Mouse (Mus musculus) lung, embryonic 15.5 days (tissue): ENCODE data around the gene Nrgn. TPM values are rescaled to one million over a fixed set of nuclear protein-coding genes. Genes with fewer than 3 reads are reported as not detected.

Experiments
- ATAC-seq: fragments of 200-750 bp; cut with Nextera tagmentation; 2 replicates; pipeline ENCODE4 v1.8.0; 2017; ENCODE audit warnings: moderate number of reproducible peaks, borderline replicate concordance; ENCODE audit not compliant: low FRiP score, low TSS enrichment; ENCODE audit errors: extremely low read depth
- H3K27ac ChIP-seq: fragments of 300-500 bp; sonication (generic); 2 replicates; pipeline ENCODE4 v1.5.1; 2015; ENCODE audit warnings: moderate library complexity, mild to moderate bottlenecking, inconsistent platforms
- H3K27me3 ChIP-seq: fragments of 300-500 bp; sonication (generic); 2 replicates; pipeline ENCODE4 v1.6.1; 2015; ENCODE audit warnings: inconsistent platforms
- H3K36me3 ChIP-seq: fragments of 300-500 bp; sonication (generic); 2 replicates; pipeline ENCODE4 v1.6.1; 2015; ENCODE audit warnings: inconsistent platforms
- H3K4me1 ChIP-seq: fragments of 300-500 bp; sonication (generic); 2 replicates; pipeline ENCODE4 v1.6.1; 2015; ENCODE audit warnings: inconsistent platforms
- H3K4me2 ChIP-seq: fragments of 300-500 bp; sonication (generic); 2 replicates; pipeline ENCODE4 v1.6.1; 2015; ENCODE audit warnings: inconsistent platforms, mild to moderate bottlenecking, moderate library complexity
- H3K4me3 ChIP-seq: fragments of 300-500 bp; sonication (generic); 2 replicates; pipeline ENCODE4 v1.5.1; 2015; ENCODE audit warnings: mild to moderate bottlenecking, inconsistent platforms
- H3K9ac ChIP-seq: fragments of 300-500 bp; sonication (generic); 2 replicates; pipeline ENCODE4 v1.6.1; 2015; ENCODE audit warnings: inconsistent platforms
- H3K9me3 ChIP-seq: fragments of 300-500 bp; sonication (generic); 2 replicates; pipeline ENCODE4 v1.6.1; 2016; ENCODE audit warnings: inconsistent platforms
- WGBS: fragments of 180-500 bp; shearing (Covaris S2); methylation state at CpG from one replicate; pipeline ENCODE4 v1.1.7; 2015; 5-methylcytosine and 5-hydroxymethylcytosine counted together
- polyA plus RNA-seq: library from polyadenylated mRNA; unstranded; fragments of >200 nt; fragmentation: Nextera tagmentation; extraction: Ambion mirVana; gene quantifications from 2 replicates; pipeline ENCODE4 v1.2.1, GENCODE M21; 2015

Nrgn gene
- polyA plus RNA-seq, 1 experiment from 2014 or later: 8.1 TPM

DNA sequence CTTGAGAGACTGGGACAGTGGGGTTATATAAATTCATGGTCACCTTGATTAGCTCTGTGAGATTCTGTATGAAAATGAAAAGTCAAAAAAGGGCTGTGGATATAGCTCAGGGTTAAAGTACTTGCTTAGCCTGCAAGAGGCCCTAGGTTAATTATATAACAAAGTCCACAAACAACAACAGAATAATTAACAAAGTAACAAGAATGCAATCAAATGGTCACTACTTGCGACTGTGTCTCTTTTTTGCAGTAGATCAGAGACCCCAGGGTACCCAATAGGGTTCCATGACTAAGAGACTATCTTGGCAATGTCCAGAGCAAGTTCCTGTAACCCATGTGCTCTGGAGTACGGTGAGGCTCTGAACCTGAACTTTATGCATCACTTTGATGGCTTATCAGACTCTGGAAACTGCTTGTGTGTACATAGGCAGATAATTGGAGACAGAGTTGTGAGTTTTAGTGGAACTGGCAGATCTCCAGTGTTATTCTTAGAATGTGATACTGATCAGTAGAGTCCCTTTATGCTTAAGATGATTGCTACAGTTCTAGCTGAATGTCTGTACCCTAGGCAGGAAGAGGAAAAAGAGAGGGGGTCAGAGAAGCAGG, 16.6 kb upstream of the Nrgn start:
- Histone ChIP-seq H3K4me2 (no peak overlapping the region), H3K9ac (no peak overlapping the region), H3K9me3 (no peaks in the 10 kb centered on the region), H3K4me1 (peaks cover 21% of the 10 kb centered on the region), H3K27me3 (no peaks in the 10 kb centered on the region), H3K36me3 (no peaks in the 10 kb centered on the region), H3K27ac (no peak overlapping the region), H3K4me3 (no peak overlapping the region)
- 47% methylated on average over 2 of the region's 2 CpGs for WGBS
- ATAC-seq: no peak

DNA sequence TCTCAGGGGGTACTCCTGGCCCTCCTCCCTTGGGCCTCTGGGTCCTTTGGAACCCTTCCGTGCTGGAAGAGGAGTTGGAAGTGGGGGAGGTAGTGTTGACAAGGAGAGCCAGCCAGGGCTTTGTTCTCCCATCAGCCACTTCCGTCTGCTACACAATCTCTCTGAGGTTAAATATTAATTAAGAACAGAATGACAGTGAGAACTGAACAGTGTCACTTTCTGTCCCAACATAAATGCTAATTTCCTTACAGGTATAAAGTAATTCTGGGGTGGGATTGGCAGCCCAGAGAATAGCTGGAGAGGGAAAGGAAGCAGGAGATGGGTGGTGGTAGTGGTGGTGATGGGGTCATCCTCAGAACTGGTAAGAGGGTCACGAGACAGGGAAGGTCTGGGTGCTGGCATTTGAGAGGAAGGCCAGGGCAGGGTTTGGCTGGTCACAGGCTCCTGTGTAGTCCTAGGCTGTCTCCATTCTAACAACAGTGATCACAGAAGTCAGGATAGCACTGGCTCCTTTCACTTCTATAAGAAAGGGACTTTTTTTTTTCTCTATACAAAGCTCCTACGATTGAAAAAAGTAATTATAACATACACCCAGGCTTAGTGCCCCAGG, 16.0 kb upstream of the Nrgn start:
- WGBS: 26% methylated on average over 4 of the region's 4 CpGs
- Histone ChIP-seq H3K9me3 (no peaks in the 10 kb centered on the region), H3K27me3 (no peaks in the 10 kb centered on the region), H3K36me3 (no peaks in the 10 kb centered on the region), H3K9ac (no peak overlapping the region), H3K4me3 (no peak overlapping the region), H3K27ac (peak overlapping the region; percentile 59), H3K4me2 (peak overlapping the region; percentile 47), H3K4me1 (peaks cover 21% of the 10 kb centered on the region)
- 0 out of 2 replicates have a peak, but pooled peaks have one; percentile 28 for ATAC-seq

DNA sequence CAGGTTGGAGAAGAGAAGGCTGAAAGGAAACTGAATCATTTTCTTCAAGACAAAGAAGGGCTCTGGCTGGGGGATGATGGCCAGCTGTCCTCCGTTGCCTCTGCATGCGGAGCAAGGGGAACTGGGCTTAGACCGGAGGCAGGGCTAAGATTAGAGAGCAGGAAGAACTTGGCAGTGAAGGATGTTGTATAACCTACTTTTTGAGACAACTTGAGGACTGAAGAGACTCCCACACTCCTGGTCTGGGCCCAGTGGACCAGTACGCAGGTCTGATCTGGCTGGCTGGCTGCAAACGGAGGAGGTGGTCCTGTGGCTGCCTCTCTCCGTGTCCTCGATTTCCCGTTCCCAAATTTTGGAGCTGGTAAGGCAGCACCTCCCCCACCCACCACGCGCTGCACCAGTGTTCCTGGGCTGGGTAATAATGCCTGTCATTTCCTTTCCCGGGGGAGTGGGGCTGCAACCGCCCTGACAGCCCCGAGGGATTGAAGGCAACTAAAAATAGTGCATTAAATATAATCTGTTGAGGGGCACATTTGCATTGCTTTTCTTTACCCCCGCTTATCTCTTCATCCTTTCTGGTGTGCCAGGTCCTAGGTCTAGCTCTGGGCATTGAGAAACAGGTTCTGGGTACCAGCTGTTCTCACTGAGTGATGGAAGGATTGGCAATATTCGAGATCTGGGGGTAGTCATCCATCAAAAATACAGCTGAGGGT, 15.3 kb upstream of the Nrgn start:
- Histone ChIP-seq H3K4me1 (peaks cover 21% of the 10 kb centered on the region), H3K36me3 (no peaks in the 10 kb centered on the region), H3K27ac (peak overlapping the region; percentile 59), H3K9me3 (no peaks in the 10 kb centered on the region), H3K4me2 (peak overlapping the region; percentile 47), H3K27me3 (no peaks in the 10 kb centered on the region), H3K9ac (no peak overlapping the region), H3K4me3 (no peak overlapping the region)
- 26% methylated on average over 15 of the region's 15 CpGs for WGBS
- ATAC-seq: peak; percentile 63; the same call in 1 of the 2 replicates

DNA sequence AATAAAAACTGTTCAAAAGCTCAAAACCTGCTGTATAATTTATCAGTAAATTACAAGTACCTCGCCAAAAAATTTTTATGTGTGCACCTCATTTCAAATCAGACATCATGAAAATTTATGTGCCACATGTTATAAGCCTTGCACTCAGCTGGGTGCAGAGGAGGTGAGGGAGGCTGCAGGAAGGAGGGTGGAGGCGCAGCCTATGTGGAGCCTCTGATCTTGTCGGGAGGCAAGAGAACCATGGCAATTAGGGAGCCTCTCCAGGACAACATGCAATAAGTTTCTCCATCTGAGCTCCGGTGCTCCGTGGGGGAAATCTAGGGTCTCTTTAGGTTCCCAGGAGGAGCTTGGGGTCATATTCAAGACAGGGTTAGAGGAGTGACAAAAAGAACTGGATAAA, 14.8 kb upstream of the Nrgn start:
- no peak for ATAC-seq
- Histone ChIP-seq H3K4me1 (peaks cover 21% of the 10 kb centered on the region), H3K9me3 (no peaks in the 10 kb centered on the region), H3K27ac (peak overlapping the region; percentile 59; the same call in 1 of the 2 replicates), H3K4me2 (peak overlapping the region; percentile 47), H3K4me3 (no peak overlapping the region), H3K27me3 (no peaks in the 10 kb centered on the region), H3K9ac (no peak overlapping the region), H3K36me3 (no peaks in the 10 kb centered on the region)
- 46% methylated on average over 5 of the region's 5 CpGs for WGBS

DNA sequence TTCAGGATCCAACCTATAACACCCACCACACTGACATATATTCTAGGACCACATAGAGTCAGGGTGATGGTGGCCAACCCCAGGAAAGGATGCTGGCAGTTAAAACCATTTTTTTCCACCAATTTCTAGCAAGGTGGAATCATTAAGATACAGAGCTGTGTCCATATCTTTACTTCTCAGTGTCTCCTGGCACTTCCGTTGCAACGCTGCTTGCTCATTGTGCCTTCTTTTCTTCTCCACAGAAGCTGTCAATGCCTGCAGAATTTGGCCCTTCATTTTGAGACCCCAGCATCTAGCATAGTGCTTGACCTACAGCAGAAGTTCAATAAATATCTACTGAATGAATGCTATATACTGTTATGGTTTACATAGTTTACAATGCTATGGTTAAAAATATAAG, 14.3 kb upstream of the Nrgn start:
- Histone ChIP-seq H3K27me3 (no peaks in the 10 kb centered on the region), H3K4me2 (no peak overlapping the region), H3K36me3 (no peaks in the 10 kb centered on the region), H3K4me3 (no peak overlapping the region), H3K9me3 (no peaks in the 10 kb centered on the region), H3K27ac (no peak overlapping the region), H3K9ac (no peak overlapping the region), H3K4me1 (peaks cover 21% of the 10 kb centered on the region)
- ATAC-seq: no peak
- 87% methylated on average over 2 of the region's 2 CpGs for WGBS

DNA sequence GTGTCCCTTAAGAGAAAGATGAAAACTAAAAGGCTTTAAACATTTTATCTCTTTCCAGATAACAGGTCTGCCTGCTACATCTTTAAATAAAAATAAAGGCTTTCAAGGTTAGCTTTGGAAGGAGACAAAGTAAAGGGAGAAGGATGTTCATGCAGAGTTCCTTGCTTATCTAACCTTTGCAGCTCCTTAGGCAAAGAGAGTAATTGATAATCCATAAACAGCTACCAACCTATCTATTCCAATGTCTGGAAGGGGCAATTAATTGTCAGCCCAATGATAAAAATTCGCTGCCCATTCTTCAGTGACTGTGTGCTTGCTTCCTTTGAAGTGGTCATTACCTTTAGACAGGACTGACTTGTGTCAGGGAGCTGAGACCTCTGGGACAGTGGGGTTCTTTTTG, 11.1 kb upstream of the Nrgn start:
- 29% methylated on average over 1 of the region's 1 CpGs for WGBS
- Histone ChIP-seq H3K27me3 (no peaks in the 10 kb centered on the region), H3K36me3 (no peaks in the 10 kb centered on the region)

DNA sequence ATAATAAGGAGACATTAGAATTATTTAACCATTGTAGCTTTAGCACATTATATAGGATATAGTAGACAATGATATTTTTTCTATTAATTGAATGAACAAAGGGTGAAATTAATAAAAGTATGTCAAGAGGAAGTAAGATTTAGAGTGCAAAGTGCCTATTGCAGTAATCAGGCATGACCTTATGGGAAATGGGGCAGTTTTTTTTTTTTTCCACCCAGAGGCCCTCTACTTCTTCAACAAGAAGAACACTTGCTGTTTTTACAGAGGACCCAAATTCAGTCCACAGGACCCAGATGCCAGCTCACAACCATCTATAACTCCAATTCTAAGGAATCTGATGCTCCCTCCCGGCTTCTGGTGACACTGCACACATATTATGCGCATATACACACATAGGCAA, 7.9 kb upstream of the Nrgn start:
- no peak overlapping the region for H3K4me2 ChIP-seq
- H3K36me3 ChIP-seq: no peaks in the 10 kb centered on the region
- H3K4me1 ChIP-seq: no peaks in the 10 kb centered on the region
- H3K9me3 ChIP-seq: no peaks in the 10 kb centered on the region
- H3K27ac ChIP-seq: no peak overlapping the region
- no peak overlapping the region for H3K9ac ChIP-seq
- H3K4me3 ChIP-seq: no peak overlapping the region
- 93% methylated on average over 2 of the region's 2 CpGs for WGBS
- ATAC-seq: no peak
- no peaks in the 10 kb centered on the region for H3K27me3 ChIP-seq

More for the DNA sequence above, 11.1 kb upstream of the Nrgn start:
- Histone ChIP-seq H3K9me3 (no peaks in the 10 kb centered on the region), H3K4me1 (peaks cover 14% of the 10 kb centered on the region), H3K4me3 (no peak overlapping the region), H3K27ac (no peak overlapping the region), H3K4me2 (no peak overlapping the region), H3K9ac (no peak overlapping the region)
- ATAC-seq: no peak

DNA sequence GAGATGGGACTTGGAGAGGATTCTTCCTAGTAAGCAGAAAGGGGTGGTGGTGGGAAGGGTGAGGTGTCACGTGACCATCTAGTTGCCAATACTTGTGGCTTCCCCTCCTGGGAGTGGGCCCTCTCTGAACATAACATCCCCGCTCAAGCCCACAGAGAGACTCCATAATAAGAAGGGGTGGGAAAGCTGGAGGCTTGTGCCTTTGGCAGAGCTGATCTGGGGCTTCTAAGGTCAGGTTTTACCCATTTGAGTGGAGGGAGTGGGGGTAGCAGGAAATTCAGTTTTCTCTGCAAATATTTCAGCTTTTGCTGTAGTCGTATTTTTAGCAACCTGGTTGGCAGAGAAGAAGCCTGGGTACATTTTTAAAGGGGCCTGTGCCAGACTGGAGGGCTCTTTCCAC, 3.7 kb upstream of the Nrgn start:
- no peaks in the 10 kb centered on the region for H3K36me3 ChIP-seq
- H3K27me3 ChIP-seq: peaks cover 15% of the 10 kb centered on the region; the same call in 1 of the 2 replicates
- H3K4me3 ChIP-seq: no peak overlapping the region
- H3K27ac ChIP-seq: no peak overlapping the region
- H3K4me2 ChIP-seq: no peak overlapping the region
- H3K4me1 ChIP-seq: peaks cover 16% of the 10 kb centered on the region
- no peak overlapping the region for H3K9ac ChIP-seq
- WGBS: 69% methylated on average over 3 of the region's 3 CpGs
- H3K9me3 ChIP-seq: no peaks in the 10 kb centered on the region
- ATAC-seq: no peak

DNA sequence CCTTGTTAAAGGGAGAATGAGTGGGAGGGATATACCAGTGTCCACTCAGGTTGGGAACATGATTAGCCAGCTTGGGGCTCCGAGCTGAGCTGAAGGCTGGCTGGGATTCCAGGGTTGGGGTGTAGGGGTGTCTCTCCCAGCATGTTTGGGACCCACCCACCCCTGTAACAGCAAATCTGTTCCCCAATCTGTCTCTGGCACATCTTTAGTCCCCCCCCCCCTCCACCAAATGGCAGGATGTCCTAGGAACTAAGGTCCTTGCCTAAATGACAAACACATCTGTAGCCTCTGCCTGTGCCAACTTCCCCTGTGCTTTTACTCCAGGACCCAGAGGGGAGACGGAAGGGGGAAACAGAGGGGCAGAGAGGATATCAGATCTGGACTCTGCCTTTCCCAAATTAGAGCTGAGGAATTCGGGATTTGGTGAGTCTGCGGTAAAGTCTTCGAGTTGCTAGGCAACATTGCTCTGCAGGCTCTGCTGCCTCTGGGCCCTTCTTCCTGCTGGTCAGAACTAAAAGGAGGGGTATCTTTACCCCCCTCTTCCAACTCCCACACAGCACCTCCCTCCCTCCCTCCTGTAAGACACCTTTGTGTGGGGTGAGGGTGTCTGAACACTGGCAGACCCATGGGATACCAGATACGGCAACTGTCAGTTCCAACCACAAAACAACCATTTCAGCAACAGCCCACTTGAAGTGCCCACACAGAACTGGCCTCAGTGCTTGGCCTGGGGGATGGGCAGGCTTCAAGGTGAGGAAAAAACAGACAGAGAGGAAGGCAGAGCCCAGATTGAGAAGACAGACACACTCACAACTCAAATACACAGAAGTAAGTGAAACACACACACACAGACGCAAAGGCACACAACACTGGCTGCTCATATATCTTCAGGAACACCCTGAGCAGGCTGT, 2.4 kb upstream of the Nrgn start, which contains the start of gene Siae:
Gene Siae, plus strand, starts transcription at position 861 of the 911 bp plus-strand sequence.
- no peak within 1 kb of the TSS for H3K4me3 ChIP-seq
- H3K27ac ChIP-seq: no peak within 1 kb of the TSS
- H3K27me3 ChIP-seq: peaks cover 27% of the 10 kb centered on the region
- no peaks in the 10 kb centered on the region for H3K36me3 ChIP-seq
- no peak for ATAC-seq
- H3K4me2 ChIP-seq: no peak within 1 kb of the TSS
- 23% methylated on average over 7 of the region's 7 CpGs for WGBS
- H3K9me3 ChIP-seq: no peaks in the 10 kb centered on the region
- peaks cover 18% of the 10 kb centered on the region for H3K4me1 ChIP-seq
- H3K9ac ChIP-seq: no peak within 1 kb of the TSS

DNA sequence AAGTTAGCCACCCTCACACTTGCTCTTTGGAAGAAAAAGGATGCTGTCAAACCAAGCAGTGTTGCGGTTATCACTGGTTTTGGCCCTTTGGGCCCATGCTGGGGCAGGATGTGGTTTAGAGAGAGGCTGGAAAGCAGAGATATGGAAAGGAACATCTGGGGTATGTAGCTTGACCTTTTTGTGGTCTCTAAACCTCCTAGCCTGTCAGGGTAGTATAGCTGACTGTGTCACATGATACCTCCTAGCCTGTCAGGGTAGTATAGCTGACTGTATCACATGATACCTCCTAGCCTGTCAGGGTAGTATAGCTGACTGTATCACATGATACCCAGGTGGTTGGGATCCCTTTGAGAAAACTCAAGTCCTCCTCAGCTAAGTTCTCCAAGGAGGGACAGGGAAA, 1.6 kb upstream of the Nrgn start:
- Histone ChIP-seq H3K4me2 (no peak overlapping the region), H3K27me3 (peaks cover 31% of the 10 kb centered on the region), H3K9ac (no peak overlapping the region), H3K4me3 (no peak overlapping the region), H3K27ac (no peak overlapping the region), H3K9me3 (no peaks in the 10 kb centered on the region), H3K36me3 (no peaks in the 10 kb centered on the region), H3K4me1 (peaks cover 18% of the 10 kb centered on the region)
- 83% methylated on average over 1 of the region's 1 CpGs for WGBS
- ATAC-seq: no peak

DNA sequence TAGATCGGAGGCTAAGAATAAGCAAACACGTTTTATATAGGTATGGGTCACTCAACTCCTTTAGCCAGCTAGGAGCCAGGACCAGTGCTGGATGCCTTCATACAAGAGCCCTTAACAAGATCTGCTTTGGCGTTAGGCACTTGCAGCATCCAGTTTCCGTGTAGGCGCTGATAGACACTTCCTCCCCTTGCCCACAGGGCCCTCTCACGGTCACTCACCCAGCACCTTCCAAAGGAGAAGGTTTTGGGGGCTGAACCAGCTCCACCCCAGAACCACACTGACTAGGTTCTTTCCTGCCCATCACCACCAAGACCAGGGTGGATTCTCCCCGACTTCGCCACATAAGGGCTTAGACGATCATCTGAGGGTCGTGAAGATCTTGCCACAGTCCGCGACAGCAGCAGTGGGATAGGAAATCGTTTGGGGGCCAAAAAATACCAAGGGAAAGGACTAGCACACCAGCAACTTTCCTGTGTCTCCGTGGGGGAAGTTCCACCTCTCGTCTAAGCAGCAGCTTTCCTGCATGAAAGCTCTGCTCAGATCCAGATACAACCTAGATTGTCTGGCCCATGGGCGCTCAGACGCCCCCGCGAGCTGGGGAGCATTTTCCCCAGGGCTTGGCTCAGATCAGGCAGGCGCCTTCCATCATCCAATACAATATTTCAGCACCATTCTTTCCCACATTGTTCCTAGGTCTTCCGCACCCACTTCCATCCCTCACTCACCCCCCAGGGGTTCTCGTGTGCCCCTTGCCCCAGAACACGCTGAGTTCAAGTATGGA, 763 bp downstream of the Nrgn start:
- H3K9ac ChIP-seq: peak overlapping the region; percentile 37; the same call in 1 of the 2 replicates
- H3K27me3 ChIP-seq: peaks cover 31% of the 10 kb centered on the region
- no peaks in the 10 kb centered on the region for H3K9me3 ChIP-seq
- ATAC-seq: peak; percentile 19; the same call in 1 of the 2 replicates
- 2% methylated on average over 23 of the region's 23 CpGs for WGBS
- peak overlapping the region; percentile 47 for H3K4me3 ChIP-seq
- H3K4me1 ChIP-seq: peaks cover 18% of the 10 kb centered on the region
- no peak overlapping the region for H3K27ac ChIP-seq
- peak overlapping the region; percentile 83 for H3K4me2 ChIP-seq
- no peaks in the 10 kb centered on the region for H3K36me3 ChIP-seq
